Mouse (Mus musculus) intestine, postnatal 0 days (tissue): Measurements from ENCODE around the gene Rhof. TPM values are rescaled to one million over a fixed set of nuclear protein-coding genes. Genes with fewer than 3 reads are reported as not detected.

Experiments
- ATAC-seq: fragments of 200-750 bp; cut with Nextera tagmentation; 2 replicates; pipeline ENCODE4 v1.8.0; 2017; ENCODE audit warnings: mild to moderate bottlenecking, moderate TSS enrichment, moderate library complexity
- H3K27ac ChIP-seq: fragments of 300-500 bp; sonication (generic); 2 replicates; pipeline ENCODE4 v1.5.1; 2014; ENCODE audit warnings: mild to moderate bottlenecking, low read depth, low read length, moderate library complexity
- H3K27me3 ChIP-seq: fragments of 300-500 bp; sonication (generic); replicated peaks from 2 replicates; pipeline ENCODE4 v1.6.1; 2014; ENCODE audit warnings: low read length, mixed read lengths; ENCODE audit not compliant: control insufficient read depth, insufficient read depth
- H3K36me3 ChIP-seq: fragments of 300-500 bp; sonication (generic); 2 replicates; pipeline ENCODE4 v1.6.1; 2014; ENCODE audit warnings: mild to moderate bottlenecking, moderate library complexity; ENCODE audit not compliant: control insufficient read depth, insufficient read depth
- H3K4me1 ChIP-seq: fragments of 300-500 bp; sonication (generic); replicated peaks from 2 replicates; pipeline ENCODE4 v1.6.1; 2014; ENCODE audit warnings: antibody characterized with exemption, low read length, mixed read lengths; ENCODE audit not compliant: control insufficient read depth, insufficient read depth
- H3K4me2 ChIP-seq: fragments of 300-500 bp; sonication (generic); replicated peaks from 2 replicates; pipeline ENCODE4 v1.6.1; 2014; ENCODE audit warnings: low read depth, mild to moderate bottlenecking, moderate library complexity
- H3K4me3 ChIP-seq: fragments of 300-500 bp; sonication (generic); 2 replicates; pipeline ENCODE4 v1.5.1; 2014; ENCODE audit warnings: low read depth, low read length
- H3K9ac ChIP-seq: fragments of 300-500 bp; sonication (generic); 2 replicates; pipeline ENCODE4 v1.6.1; 2014; ENCODE audit warnings: mild to moderate bottlenecking, low read depth, low read length
- H3K9me3 ChIP-seq: fragments of 300-500 bp; sonication (generic); 2 replicates; pipeline ENCODE4 v1.6.1; 2016; ENCODE audit warnings: mixed run types; ENCODE audit not compliant: control insufficient read depth
- CTCF ChIP-seq: sonication (generic); IDR thresholded peaks from 2 replicates; pipeline ENCODE4 v1.5.1; 2016; ENCODE audit warnings: low read depth, mild to moderate bottlenecking, control low read depth, antibody characterized with exemption, moderate library complexity
- WGBS: fragments of 180-500 bp; shearing (Covaris S2); extraction: QIAGEN DNeasy Blood & Tissue Kit; methylation state at CpG from one replicate; pipeline ENCODE4 v1.1.7; 2014; 5-methylcytosine and 5-hydroxymethylcytosine counted together
- polyA plus RNA-seq: library from polyadenylated mRNA; unstranded; fragments of >200 nt; fragmentation: Nextera tagmentation; extraction: Ambion mirVana; gene quantifications from 2 replicates; pipeline ENCODE4 v1.2.1, GENCODE M21; 2015

The Rhof gene
- polyA plus RNA-seq, 1 experiment from 2014 or later = 17.0 TPM

DNA sequence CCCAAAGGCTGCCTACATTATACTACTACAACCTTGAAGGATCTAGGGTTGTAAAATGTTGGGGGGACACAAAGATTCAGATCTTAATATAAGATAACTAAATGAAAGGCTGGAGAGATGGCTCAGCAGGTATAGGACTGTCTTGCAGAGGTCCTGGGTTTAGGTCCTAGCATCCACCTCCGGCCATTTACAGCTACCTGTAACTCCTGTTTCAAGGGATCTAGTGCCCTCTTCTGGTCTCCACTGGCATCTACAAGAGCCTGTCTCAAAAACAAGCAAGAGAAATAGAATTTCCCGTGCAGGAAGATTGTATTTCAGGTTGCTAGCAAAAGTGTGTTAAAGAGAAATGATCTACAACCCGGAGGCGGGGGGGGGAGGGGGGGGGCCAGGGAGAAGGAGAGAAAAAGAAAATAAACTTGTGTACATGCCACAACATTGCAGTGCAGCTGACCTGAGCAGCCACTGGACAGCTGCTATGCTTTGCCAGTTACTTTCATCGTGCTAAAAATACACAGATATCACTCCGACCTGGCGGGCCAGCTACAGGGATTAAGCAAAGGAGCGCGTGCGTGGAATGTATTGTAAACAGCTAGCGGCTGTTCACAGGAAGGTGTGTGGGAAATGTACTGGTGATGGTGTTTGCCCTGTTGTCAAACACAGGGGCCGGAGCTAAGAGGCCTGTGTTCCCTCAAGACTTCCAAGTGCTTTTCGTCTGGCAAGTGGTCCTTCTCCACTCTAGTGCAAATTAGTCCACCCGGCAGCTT is 72.6 kb downstream of the Rhof start:
- no peaks in the 10 kb centered on the region for H3K9me3 ChIP-seq
- H3K4me1 ChIP-seq = no peaks in the 10 kb centered on the region
- no peak overlapping the region for H3K27ac ChIP-seq
- no peak for ATAC-seq
- H3K9ac ChIP-seq = no peak overlapping the region
- no peak overlapping the region for H3K4me2 ChIP-seq
- no peaks in the 10 kb centered on the region for H3K36me3 ChIP-seq
- WGBS = 24% methylated on average over 14 of the region's 14 CpGs
- H3K4me3 ChIP-seq = no peak overlapping the region
- TF ChIP-seq CTCF = peak; percentile 78
- no peaks in the 10 kb centered on the region for H3K27me3 ChIP-seq

DNA sequence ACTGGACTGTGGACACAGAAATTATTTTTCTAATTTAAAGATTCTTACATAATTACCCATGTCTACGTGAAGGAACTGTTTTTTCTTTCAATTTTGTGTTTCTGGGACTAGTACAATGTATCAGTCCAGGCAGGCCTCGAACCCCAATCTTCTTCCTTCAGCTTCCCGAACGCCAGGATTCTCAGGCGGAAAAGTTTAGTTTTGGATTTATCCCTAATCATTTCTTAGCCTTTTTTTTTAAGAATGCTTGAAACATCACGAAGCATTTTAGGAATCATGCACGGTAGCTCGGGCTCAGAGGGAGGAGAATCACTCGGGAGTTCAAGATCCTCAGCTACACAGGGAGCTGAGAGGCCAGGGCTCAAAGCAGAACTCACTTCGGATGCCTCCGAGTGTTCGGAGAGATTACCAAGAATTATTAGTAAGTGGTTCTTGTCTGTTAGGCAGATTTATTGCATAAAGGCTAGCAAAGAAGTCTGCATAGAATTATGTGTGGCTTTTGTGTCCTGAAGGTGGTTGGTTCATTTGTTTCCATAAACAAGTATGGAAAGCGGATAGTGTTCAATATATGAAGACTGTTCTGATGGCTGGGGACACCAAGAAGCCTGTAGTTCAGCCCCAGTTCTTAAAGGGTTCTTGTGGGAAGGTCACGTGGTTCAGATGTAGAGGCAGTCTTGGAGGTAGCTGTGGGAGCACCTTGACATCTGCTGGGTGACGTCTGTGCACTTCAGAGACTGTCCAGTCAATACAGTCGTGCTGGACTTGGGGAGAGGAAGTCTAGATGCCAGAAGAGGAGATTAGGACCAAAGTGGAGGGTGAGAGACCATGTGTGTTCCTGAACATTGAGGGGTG is 74.0 kb downstream of the Rhof start:
- no peak for TF ChIP-seq CTCF
- Histone ChIP-seq H3K4me1 (no peaks in the 10 kb centered on the region), H3K9ac (peak overlapping the region; percentile 50; the same call in 1 of the 2 replicates), H3K4me2 (peak overlapping the region; percentile 57), H3K27me3 (no peaks in the 10 kb centered on the region), H3K27ac (peak overlapping the region; percentile 50; the same call in 1 of the 2 replicates), H3K36me3 (no peaks in the 10 kb centered on the region), H3K9me3 (no peaks in the 10 kb centered on the region), H3K4me3 (peak overlapping the region; percentile 36)
- ATAC-seq = no peak
- 32% methylated on average over 16 of the region's 16 CpGs for WGBS

- Histone ChIP-seq H3K4me2 (peak overlapping the region; percentile 57), H3K9ac (peak overlapping the region; percentile 50; the same call in 1 of the 2 replicates), H3K36me3 (no peaks in the 10 kb centered on the region), H3K9me3 (no peaks in the 10 kb centered on the region), H3K27ac (peak overlapping the region; percentile 50; the same call in 1 of the 2 replicates), H3K4me3 (peak overlapping the region; percentile 36), H3K27me3 (no peaks in the 10 kb centered on the region), H3K4me1 (no peaks in the 10 kb centered on the region)
- 8% methylated on average over 48 of the region's 48 CpGs for WGBS
- TF ChIP-seq CTCF = peak; percentile 72
- peak; percentile 95 for ATAC-seq
Measured at GRCm38 (mm10) chr5:123057366-123058250, 74.9 kb downstream of the Rhof start.

Other genes starting within 250 kb of the Rhof start
- gene Kdm2b, start 142.9 kb downstream of the Rhof start, polyA plus RNA-seq = 7.6 and 8.6 TPM in 2 replicates
- gene Orai1, start 117.6 kb downstream of the Rhof start, polyA plus RNA-seq = 36.8 and 42.5 TPM in 2 replicates
- gene Morn3, start 85.7 kb downstream of the Rhof start, polyA plus RNA-seq = 0.43 TPM in 1 of 2 replicates, not detected in the other
- gene Tmem120b, start 64.3 kb downstream of the Rhof start, polyA plus RNA-seq = 3.2 and 4.2 TPM in 2 replicates
- gene Setd1b, start 9.5 kb upstream of the Rhof start, polyA plus RNA-seq = 5.4 and 6.7 TPM in 2 replicates
- gene Psmd9, start 36.7 kb upstream of the Rhof start, polyA plus RNA-seq = 50.9 and 57.5 TPM in 2 replicates
- 3.9 and 4.7 TPM in 2 replicates for gene Hpd, start 50.0 kb upstream of the Rhof start, polyA plus RNA-seq
- 0.42 and 0.51 TPM in 2 replicates for gene Wdr66, start 119.4 kb upstream of the Rhof start, polyA plus RNA-seq
- 4.2 and 4.7 TPM in 2 replicates for gene Bcl7a, start 211.1 kb upstream of the Rhof start, polyA plus RNA-seq